Mouse (Mus musculus) lung, postnatal 0 days (tissue): Measurements from ENCODE around the gene Olah. TPM values are rescaled to one million over a fixed set of nuclear protein-coding genes. Genes with fewer than 3 reads are reported as not detected.

Source experiments
- ATAC-seq: fragments of 200-750 bp; cut with Nextera tagmentation; 2 replicates; pipeline ENCODE4 v1.8.0; 2017; ENCODE audit warnings: moderate library complexity
- DNase-seq: peaks from one replicate; pipeline ENCODE4 v3.0.0-alpha.2; 2016; ENCODE audit warnings: low spot score
- H3K27ac ChIP-seq: fragments of 300-500 bp; sonication (generic); 2 replicates; pipeline ENCODE4 v1.5.1; 2014; ENCODE audit warnings: antibody characterized with exemption, mild to moderate bottlenecking, low read length, mixed read lengths
- H3K27me3 ChIP-seq: fragments of 300-500 bp; sonication (generic); replicated peaks from 2 replicates; pipeline ENCODE4 v1.6.1; 2014; ENCODE audit warnings: low read length, mixed read lengths; ENCODE audit not compliant: insufficient read depth
- H3K36me3 ChIP-seq: fragments of 300-500 bp; sonication (generic); 2 replicates; pipeline ENCODE4 v1.6.1; 2014; ENCODE audit warnings: low read length, mixed read lengths; ENCODE audit not compliant: insufficient read depth
- H3K4me1 ChIP-seq: fragments of 300-500 bp; sonication (generic); 2 replicates; pipeline ENCODE4 v1.6.1; 2014; ENCODE audit warnings: antibody characterized with exemption, low read depth, low read length, mixed read lengths; ENCODE audit not compliant: insufficient read depth
- H3K4me2 ChIP-seq: fragments of 300-500 bp; sonication (generic); replicated peaks from 2 replicates; pipeline ENCODE4 v1.6.1; 2014; ENCODE audit warnings: low read depth, mild to moderate bottlenecking, low read length, moderate library complexity, mixed read lengths
- H3K4me3 ChIP-seq: fragments of 300-500 bp; sonication (generic); 2 replicates; pipeline ENCODE4 v1.5.1; 2014; ENCODE audit warnings: low read depth, low read length
- H3K9ac ChIP-seq: fragments of 300-500 bp; sonication (generic); replicated peaks from 2 replicates; pipeline ENCODE4 v1.6.1; 2014; ENCODE audit warnings: low read depth, mild to moderate bottlenecking
- H3K9me3 ChIP-seq: fragments of 300-500 bp; sonication (generic); 2 replicates; pipeline ENCODE4 v1.6.1; 2016; ENCODE audit warnings: low read length, mixed read lengths
- CTCF ChIP-seq: IDR thresholded peaks from 2 replicates; pipeline ENCODE4 v1.5.1; 2016; ENCODE audit warnings: antibody characterized with exemption, mild to moderate bottlenecking
- EP300 ChIP-seq: IDR thresholded peaks from 2 replicates; pipeline ENCODE4 v1.6.1; 2016; ENCODE audit warnings: antibody characterized with exemption, mild to moderate bottlenecking, control low read depth
- WGBS: fragments of 180-500 bp; shearing (Covaris S2); extraction: QIAGEN DNeasy Blood & Tissue Kit; methylation state at CpG from one replicate; pipeline ENCODE4 v1.1.7; 2014; 5-methylcytosine and 5-hydroxymethylcytosine counted together
- polyA plus RNA-seq: library from polyadenylated mRNA; unstranded; fragments of >200 nt; fragmentation: Nextera tagmentation; extraction: Ambion mirVana; gene quantifications from 2 replicates; pipeline ENCODE4 v1.2.1, GENCODE M21; 2015

Olah gene
- polyA plus RNA-seq, 1 experiment from 2014 or later: not detected

DNA sequence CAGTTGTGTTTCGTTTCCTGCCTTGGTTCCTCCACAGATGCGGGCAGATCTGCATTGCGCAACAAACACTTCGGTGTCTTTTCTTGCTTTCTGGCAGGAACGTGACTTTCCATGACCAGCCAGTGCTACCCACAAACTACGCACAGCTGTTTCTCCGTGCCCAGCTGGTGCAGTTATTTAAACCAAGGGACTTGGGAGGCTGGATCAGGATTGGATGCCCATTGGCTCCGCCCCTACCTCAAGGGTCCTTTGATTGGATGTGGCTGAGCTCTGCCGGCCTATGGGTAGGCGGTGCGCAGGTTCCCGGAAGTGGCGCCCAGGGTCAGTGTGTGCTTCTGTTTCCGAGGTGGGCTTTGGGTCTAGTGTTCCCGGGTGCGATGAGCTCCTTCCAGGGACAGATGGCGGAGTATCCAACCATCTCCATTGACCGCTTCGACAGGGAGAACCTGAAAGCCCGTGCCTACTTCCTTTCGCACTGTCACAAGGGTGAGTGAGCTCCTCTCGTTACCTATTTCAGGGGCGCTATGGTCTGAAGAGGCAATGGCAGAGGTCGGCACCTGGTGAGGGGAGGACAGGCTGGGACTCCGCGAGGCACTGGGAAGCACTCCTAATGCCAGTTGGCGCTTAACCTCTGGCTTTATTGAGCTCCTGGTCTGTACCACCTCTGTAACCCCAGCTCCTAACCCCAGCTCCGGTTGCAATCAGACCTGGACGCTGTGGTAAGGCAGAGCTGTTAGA lies 27.0 kb upstream of the Olah start, which contains the start of gene Dclre1c:
Gene Dclre1c (plus strand): TSS at position 291 of the 738 bp plus-strand sequence.
- Histone ChIP-seq H3K9me3 (no peaks in the 10 kb centered on the region), H3K4me1 (no peaks in the 10 kb centered on the region; the same call in 1 of the 2 replicates), H3K9ac (peak within 1 kb of the TSS; percentile 49), H3K27ac (no peak within 1 kb of the TSS; the same call in 1 of the 2 replicates), H3K36me3 (no peaks in the 10 kb centered on the region), H3K27me3 (no peaks in the 10 kb centered on the region), H3K4me2 (peak within 1 kb of the TSS; percentile 92), H3K4me3 (peak within 1 kb of the TSS; percentile 63)
- TF ChIP-seq CTCF (no peak), EP300 (no peak)
- peak; percentile 97 for DNase-seq
- peak; percentile 98 for ATAC-seq
- WGBS: under 1% methylated on average over 29 of the region's 29 CpGs

DNA sequence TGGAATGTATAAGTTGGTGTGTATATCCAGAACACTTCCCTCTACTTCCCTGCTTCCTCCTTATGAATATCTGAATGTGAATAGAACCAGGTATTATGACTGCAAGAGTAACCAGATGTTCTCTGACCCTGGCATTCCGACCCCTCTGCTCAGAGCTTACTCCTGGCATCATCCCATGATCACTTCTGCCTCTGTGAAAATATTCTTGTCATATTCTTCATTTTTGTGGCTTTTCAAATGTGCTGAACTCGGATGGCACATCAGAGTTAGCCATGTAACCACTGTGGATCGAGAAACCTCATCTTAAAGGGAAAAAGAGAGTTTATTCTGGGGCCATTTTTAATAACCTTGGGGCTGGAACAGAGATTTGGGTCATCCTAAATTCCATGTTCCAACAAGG lies 25.5 kb upstream of the Olah start, which contains the start of gene Meig1:
Gene Meig1 (minus strand): TSS at position 101 of the 400 bp plus-strand sequence.
- ATAC-seq: no peak
- H3K36me3 ChIP-seq: no peaks in the 10 kb centered on the region
- H3K27ac ChIP-seq: no peak within 1 kb of the TSS; the same call in 1 of the 2 replicates
- DNase-seq: no peak
- no peak within 1 kb of the TSS for H3K9ac ChIP-seq
- 58% methylated on average over 3 of the region's 3 CpGs for WGBS
- no peaks in the 10 kb centered on the region for H3K27me3 ChIP-seq
- TF ChIP-seq EP300 (no peak), CTCF (no peak)
- H3K4me2 ChIP-seq: peak within 1 kb of the TSS; percentile 92; the same call in 1 of the 2 replicates
- H3K9me3 ChIP-seq: no peaks in the 10 kb centered on the region
- H3K4me1 ChIP-seq: no peaks in the 10 kb centered on the region; the same call in 1 of the 2 replicates
- no peak within 1 kb of the TSS for H3K4me3 ChIP-seq

DNA sequence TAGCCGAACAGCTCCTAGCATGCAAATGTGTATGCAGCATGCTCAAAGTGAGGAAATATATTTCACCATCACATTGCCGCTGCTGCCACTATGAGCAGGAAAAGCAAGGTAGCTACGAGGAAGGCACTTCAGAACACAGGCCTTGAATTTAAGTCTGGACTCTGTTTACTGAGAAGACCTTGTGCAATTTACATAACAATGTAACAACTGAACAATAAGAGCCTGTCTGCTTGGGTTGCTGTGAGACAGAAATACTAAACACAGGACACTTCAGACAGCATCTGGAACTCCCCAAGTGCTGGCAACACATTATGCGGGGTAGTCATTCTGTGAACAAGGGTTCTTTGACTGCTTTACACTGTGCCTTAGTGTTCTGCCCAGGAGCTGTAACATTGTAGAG lies 23.1 kb upstream of the Olah start:
- no peak overlapping the region for H3K4me2 ChIP-seq
- no peak for TF ChIP-seq CTCF
- no peak for TF ChIP-seq EP300
- no peaks in the 10 kb centered on the region; the same call in 1 of the 2 replicates for H3K4me1 ChIP-seq
- H3K9ac ChIP-seq: no peak overlapping the region
- ATAC-seq: no peak
- no peak for DNase-seq
- H3K27ac ChIP-seq: no peak overlapping the region
- H3K27me3 ChIP-seq: no peaks in the 10 kb centered on the region
- 61% methylated on average over 4 of the region's 4 CpGs for WGBS
- no peaks in the 10 kb centered on the region for H3K9me3 ChIP-seq
- H3K4me3 ChIP-seq: no peak overlapping the region
- H3K36me3 ChIP-seq: no peaks in the 10 kb centered on the region

DNA sequence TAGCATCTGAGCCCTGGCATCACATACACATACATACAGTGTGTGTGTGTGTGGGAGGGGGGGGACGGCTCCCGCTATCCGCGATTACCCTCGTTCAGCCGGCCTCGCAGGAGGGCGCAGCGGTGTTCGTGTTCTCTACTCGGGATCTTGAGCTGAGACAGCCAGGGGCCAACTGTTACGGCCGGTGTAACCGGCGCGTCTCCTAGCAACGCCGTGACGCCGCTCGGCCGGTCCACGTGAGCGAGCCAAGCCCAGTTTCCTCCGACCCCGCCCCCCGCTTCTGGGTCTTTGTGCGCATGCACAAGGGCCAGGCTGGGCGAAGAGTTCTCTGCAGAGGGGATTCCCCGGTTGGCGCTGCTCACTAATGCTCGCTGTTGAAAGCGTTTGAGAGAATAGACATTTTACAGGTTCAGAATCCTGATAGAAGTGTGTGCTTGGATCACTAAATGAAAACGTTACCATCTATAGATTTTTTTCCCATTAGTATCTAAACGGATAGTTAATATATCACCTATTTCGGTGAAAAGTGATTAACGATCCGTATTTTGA lies 21.9 kb upstream of the Olah start:
- Histone ChIP-seq H3K9me3 (no peaks in the 10 kb centered on the region), H3K4me3 (peak overlapping the region; percentile 50), H3K9ac (no peak overlapping the region), H3K36me3 (no peaks in the 10 kb centered on the region), H3K4me2 (peak overlapping the region; percentile 82), H3K27me3 (no peaks in the 10 kb centered on the region), H3K4me1 (no peaks in the 10 kb centered on the region; the same call in 1 of the 2 replicates), H3K27ac (no peak overlapping the region)
- DNase-seq: peak; percentile 97
- no peak; the same call in 1 of the 2 replicates for TF ChIP-seq CTCF
- no peak for TF ChIP-seq EP300
- ATAC-seq: peak; percentile 96
- WGBS: under 1% methylated on average over 38 of the region's 38 CpGs

DNA sequence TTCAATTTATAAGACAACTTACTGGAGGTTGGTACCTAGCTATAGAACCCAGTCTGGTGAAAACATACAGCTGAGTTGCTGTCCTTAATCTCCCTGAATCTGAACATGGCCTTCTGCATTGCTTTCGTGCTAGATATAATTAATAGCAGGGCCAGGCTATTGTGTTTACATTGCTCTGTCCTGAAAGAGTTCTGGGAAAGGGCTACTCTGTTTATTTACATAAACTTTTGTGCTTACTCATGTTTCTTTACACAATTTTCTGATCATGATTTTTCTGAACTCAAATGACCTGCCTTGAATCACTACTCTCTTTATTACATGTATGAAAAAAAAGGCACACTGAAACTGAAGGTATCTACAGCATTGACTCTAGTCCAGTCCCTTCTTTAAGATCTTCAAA lies 18.7 kb upstream of the Olah start:
- ATAC-seq (no peak), DNase-seq (peak; percentile 25)
- Histone ChIP-seq H3K4me1 (no peaks in the 10 kb centered on the region), H3K36me3 (no peaks in the 10 kb centered on the region), H3K27ac (no peak overlapping the region), H3K9ac (no peak overlapping the region), H3K9me3 (no peaks in the 10 kb centered on the region), H3K27me3 (no peaks in the 10 kb centered on the region), H3K4me2 (no peak overlapping the region), H3K4me3 (no peak overlapping the region)
- no peak for TF ChIP-seq CTCF
- no peak for TF ChIP-seq EP300
- 25% methylated on average over 1 of the region's 1 CpGs for WGBS

DNA sequence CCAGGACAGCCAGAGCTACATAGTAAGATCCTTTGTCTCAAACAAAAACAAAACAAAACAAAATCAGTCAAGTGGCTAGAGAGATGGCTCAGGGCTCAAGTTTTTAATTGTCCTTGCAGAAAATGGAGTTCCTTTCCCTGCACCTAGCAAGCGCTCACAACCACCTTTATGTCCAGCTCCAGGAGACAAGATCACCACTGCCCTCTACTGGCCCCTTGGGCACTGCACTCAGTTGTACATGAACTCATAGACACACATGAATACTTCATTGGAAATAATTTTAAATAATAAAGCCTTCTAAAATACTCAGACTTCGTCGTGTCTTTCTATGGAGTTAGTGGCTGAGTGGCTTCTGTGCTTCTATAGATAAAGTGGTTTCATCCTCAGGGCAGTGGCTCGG lies 17.2 kb upstream of the Olah start:
- TF ChIP-seq EP300 (no peak), CTCF (peak; percentile 76)
- Histone ChIP-seq H3K9me3 (no peaks in the 10 kb centered on the region), H3K27ac (no peak overlapping the region), H3K9ac (no peak overlapping the region), H3K4me2 (no peak overlapping the region), H3K36me3 (no peaks in the 10 kb centered on the region), H3K27me3 (no peaks in the 10 kb centered on the region), H3K4me1 (no peaks in the 10 kb centered on the region), H3K4me3 (no peak overlapping the region)
- WGBS: 41% methylated on average over 4 of the region's 4 CpGs
- DNase-seq: peak; percentile 51
- ATAC-seq: no peak
